Mouse (Mus musculus) liver, postnatal 0 days (tissue): ENCODE results near the gene Samd13.

Experiments
- CTCF ChIP-seq: sonication (generic); IDR thresholded peaks from 2 replicates; pipeline ENCODE4 v1.5.1; 2016; ENCODE audit warnings: antibody characterized with exemption, low read depth
- EP300 ChIP-seq: IDR thresholded peaks from 2 replicates; pipeline ENCODE4 v1.6.1; 2016; ENCODE audit warnings: antibody characterized with exemption, low read depth, mild to moderate bottlenecking

- no peak for TF ChIP-seq CTCF
- no peak for TF ChIP-seq EP300
Observed at GRCm38 (mm10) chr3:146625766-146626165, 59.6 kb downstream of the Samd13 start.
